Mouse (Mus musculus) erythroid progenitor cell, adult 5-6 weeks (primary cell): Measurements from ENCODE around the gene Casr. TPM values are rescaled to one million over a fixed set of nuclear protein-coding genes. Genes with fewer than 3 reads are reported as not detected.

Source experiments
- ATAC-seq: replicated peaks from 2 replicates; pipeline ENCODE4 v1.8.0; 2016; ENCODE audit warnings: moderate number of reproducible peaks, mild to moderate bottlenecking, moderate TSS enrichment, inconsistent platforms; ENCODE audit not compliant: poor library complexity, low FRiP score, severe bottlenecking
- total RNA-seq, 2 experiments: library from RNA; stranded (forward) in 1 of 2; stranded (reverse) in 1 of 2; fragments of 150-400 nt in 1 of 2; fragments of 186-747, 209-891 nt in 1 of 2; gene quantifications; 2 replicates each; pipeline versions ENCODE4 v1.2.3 to v1.2.4; 2015 to 2017; ENCODE audit warnings: low replicate concordance in 2 of 2

Casr gene
- total RNA-seq (2015; ENCODE audit: low replicate concordance) (not detected in 2 replicates), total RNA-seq (2017; ENCODE audit: low replicate concordance) (not detected in 2 replicates)

GRCm38 (mm10) chr16:36561386-36562338 is at the start of gene Casr:
Casr (minus strand) TSS chr16:36562141.
- ATAC-seq = no peak

GRCm38 (mm10) chr16:36602632-36603031 is 40.7 kb upstream of the Casr start:
- ATAC-seq = no peak

GRCm38 (mm10) chr16:36598265-36598664 is 36.3 kb upstream of the Casr start:
- no peak for ATAC-seq

- ATAC-seq = no peak
Observed at GRCm38 (mm10) chr16:36596671-36597410, 34.9 kb upstream of the Casr start.

- no peak for ATAC-seq
Observed at GRCm38 (mm10) chr16:36589898-36590297, 28.0 kb upstream of the Casr start.

GRCm38 (mm10) chr16:36587971-36588370 is 26.0 kb upstream of the Casr start:
- no peak for ATAC-seq

GRCm38 (mm10) chr16:36582073-36582472 is 20.1 kb upstream of the Casr start:
- no peak for ATAC-seq

GRCm38 (mm10) chr16:36571942-36572341 is 10.0 kb upstream of the Casr start:
- ATAC-seq = no peak

GRCm38 (mm10) chr16:36559573-36559972 is 2.4 kb downstream of the Casr start:
- no peak for ATAC-seq

GRCm38 (mm10) chr16:36555672-36556165 is 6.2 kb downstream of the Casr start:
- no peak for ATAC-seq

- ATAC-seq = no peak
Observed at GRCm38 (mm10) chr16:36553624-36554023, 8.3 kb downstream of the Casr start.

- ATAC-seq = no peak
Observed at GRCm38 (mm10) chr16:36545333-36545732, 16.6 kb downstream of the Casr start.

- ATAC-seq = no peak
Observed at GRCm38 (mm10) chr16:36543091-36543490, 18.9 kb downstream of the Casr start.

- no peak for ATAC-seq
Observed at GRCm38 (mm10) chr16:36540834-36541233, 21.1 kb downstream of the Casr start.

GRCm38 (mm10) chr16:36532981-36533687 is 28.8 kb downstream of the Casr start:
- no peak for ATAC-seq

GRCm38 (mm10) chr16:36532046-36532445 is 29.9 kb downstream of the Casr start:
- no peak for ATAC-seq

GRCm38 (mm10) chr16:36531630-36532029 is 30.3 kb downstream of the Casr start:
- no peak for ATAC-seq

GRCm38 (mm10) chr16:36530566-36531552 is 31.1 kb downstream of the Casr start:
- no peak for ATAC-seq

GRCm38 (mm10) chr16:36528822-36529221 is 33.1 kb downstream of the Casr start:
- no peak for ATAC-seq
